Mouse (Mus musculus) cerebellum, postnatal 36 days (tissue): ENCODE results near the gene Scg3.
"Not testable (repeated sequence)": the region's sequence is repeated elsewhere in the genome, so short reads cannot be mapped to it uniquely, and the experiment has no call there.

ENCODE experiments used
- DNase-seq, 2 experiments: peaks; one replicate each; pipeline ENCODE4 v3.0.0; 2021 to 2022; ENCODE audit warnings: mixed read lengths in 2 of 2

The Scg3 gene

GRCm38 (mm10) chr9:75683426-75684191 lies at the start of gene Scg3:
Scg3 (minus strand) TSS chr9:75684056.
- peak; percentile 97 for DNase-seq

- peak; percentile 52 to 72 for DNase-seq
Observed at GRCm38 (mm10) chr9:75719952-75720687, 36.3 kb upstream of the Scg3 start.

- no peak for DNase-seq
Observed at GRCm38 (mm10) chr9:75719481-75719880, 35.6 kb upstream of the Scg3 start.

DNA sequence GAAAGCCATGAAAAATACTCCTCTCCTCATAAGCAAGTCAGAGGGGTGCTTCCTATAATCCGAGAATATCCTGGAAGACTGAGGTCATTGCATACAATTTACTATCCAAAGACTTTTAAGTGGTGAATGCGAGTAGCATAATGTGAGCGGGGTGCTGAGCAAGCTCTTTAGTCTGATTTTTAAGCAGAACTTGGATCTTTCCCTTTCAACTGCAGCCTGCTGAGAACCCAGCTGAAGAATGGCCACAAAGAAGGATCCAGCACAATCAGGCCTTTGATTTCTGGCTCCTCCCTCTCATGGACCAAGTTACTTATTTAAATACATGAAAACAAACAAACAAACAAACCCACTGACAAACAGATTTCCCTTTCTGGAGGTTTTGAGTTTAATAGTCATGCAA lies 916 bp upstream of the Scg3 start:
- DNase-seq = peak in 1 of 2 experiments; percentile 35

GRCm38 (mm10) chr9:75684292-75684691 lies 436 bp upstream of the Scg3 start:
- no peak for DNase-seq

- no peak for DNase-seq
Observed at GRCm38 (mm10) chr9:75680606-75681005, 3.2 kb downstream of the Scg3 start.

- no peak for DNase-seq
Observed at GRCm38 (mm10) chr9:75679629-75680028, 4.2 kb downstream of the Scg3 start.

DNA sequence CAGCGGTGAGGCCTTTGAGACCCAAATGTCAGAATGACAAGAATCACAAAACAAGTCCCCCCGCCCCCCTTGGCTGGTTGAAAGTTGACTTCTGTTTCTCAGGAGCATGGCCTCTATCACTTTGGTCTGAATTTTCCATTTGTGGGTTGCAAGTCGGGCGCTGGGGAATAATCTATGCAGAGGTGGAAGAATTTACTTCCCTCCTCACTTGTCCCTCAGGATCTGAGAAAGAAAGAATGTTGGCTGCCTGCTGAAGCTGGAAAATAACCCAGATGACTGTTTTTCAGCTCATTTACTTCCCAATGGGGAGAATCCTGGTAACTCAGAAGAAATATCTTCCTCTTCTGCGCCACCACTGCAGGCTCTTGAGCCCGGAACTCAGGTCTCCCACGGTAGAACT lies 5.5 kb downstream of the Scg3 start:
- no peak for DNase-seq

DNA sequence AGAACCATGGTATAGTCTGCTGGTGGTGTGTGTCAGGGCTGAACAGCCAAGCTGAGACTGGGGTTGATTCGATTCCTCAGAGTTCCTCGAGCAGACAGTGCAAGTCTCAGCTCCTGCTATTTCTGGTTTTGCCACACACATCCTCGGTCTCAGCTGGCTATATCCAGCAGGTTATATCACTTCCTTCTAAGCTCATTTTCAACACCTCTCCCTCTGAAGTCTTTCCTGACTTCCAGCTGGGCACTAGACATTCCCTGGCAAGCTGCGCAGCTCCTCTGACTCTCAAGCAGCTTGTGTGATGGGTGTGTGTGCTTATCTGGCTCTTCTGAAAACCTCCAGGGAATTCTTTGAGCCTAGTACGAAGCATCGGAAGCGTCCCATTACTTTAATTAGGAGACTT lies 7.6 kb downstream of the Scg3 start:
- DNase-seq = no peak

- DNase-seq = no peak
Observed at GRCm38 (mm10) chr9:75672769-75673168, 11.1 kb downstream of the Scg3 start.

GRCm38 (mm10) chr9:75666612-75667011 lies 17.2 kb downstream of the Scg3 start:
- DNase-seq = peak; percentile 69 to 71

DNA sequence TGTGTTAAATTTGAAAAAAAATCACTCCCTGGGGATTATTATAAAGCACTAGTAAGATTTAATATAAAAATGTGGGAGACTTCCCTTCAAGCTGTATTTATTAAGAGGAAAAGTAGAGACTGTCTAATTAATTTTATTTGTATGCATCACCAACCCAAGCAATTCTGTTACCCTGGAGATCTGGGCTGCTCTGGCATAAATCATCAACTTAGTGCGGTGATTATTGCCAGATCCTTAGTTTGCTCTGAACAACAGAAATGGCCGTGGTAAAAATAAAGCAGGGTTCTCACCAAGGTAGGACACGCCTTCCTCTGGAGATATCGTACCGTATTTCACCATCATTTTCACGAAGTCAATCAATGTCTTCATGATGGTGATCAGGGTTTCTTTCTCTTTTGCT lies 18.5 kb downstream of the Scg3 start:
- no peak for DNase-seq

- no peak for DNase-seq
Observed at GRCm38 (mm10) chr9:75660917-75661316, 22.9 kb downstream of the Scg3 start.

GRCm38 (mm10) chr9:75656456-75656855 lies 27.4 kb downstream of the Scg3 start:
- not testable (repeated sequence) for DNase-seq

- no peak for DNase-seq
Observed at GRCm38 (mm10) chr9:75653981-75654911, 29.6 kb downstream of the Scg3 start.

DNA sequence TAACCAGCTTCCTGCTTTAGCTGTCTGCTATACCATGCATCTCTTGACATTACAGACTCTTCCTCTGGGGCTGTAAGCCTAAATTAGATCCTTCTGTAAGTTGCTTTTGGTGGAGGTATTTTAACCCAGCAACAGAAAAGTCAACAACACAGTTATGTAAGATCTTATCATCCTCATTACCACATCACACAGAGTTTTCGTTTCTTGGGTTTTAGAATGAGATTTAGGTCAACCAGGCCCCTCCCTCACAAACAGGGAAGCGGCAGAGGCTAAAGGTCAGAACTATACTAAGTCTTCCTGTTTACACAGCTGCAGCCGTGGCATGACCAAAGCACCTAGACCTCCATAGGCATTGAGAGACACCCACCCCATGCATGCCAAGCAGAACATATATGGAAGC lies 38.5 kb downstream of the Scg3 start:
- no peak for DNase-seq

- no peak for DNase-seq
Observed at GRCm38 (mm10) chr9:75634226-75634625, 49.6 kb downstream of the Scg3 start.

GRCm38 (mm10) chr9:75633603-75634002 lies 50.3 kb downstream of the Scg3 start:
- no peak for DNase-seq

GRCm38 (mm10) chr9:75632902-75633301 lies 51.0 kb downstream of the Scg3 start:
- peak; percentile 43 to 56 for DNase-seq

DNA sequence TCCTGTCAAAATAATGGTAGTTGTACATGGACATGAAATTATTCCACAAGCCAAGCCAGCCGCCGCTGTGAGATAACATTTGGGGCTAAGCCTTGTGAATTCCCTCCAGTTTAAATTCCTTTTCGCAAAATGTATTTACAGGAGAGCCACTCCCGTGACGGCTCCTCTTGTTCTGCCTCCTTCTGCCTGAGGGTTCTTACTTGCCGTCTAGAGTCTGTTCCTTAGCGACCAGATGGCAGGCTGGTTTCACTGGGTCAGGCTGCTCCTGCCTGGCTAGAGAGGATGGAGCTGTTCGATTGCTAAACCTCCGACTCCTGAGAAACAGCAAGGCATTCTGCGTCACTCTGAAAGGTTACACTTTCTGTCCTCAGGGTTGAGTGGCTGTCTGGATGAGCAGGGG lies 51.7 kb downstream of the Scg3 start:
- DNase-seq = peak; percentile 25 to 34

DNA sequence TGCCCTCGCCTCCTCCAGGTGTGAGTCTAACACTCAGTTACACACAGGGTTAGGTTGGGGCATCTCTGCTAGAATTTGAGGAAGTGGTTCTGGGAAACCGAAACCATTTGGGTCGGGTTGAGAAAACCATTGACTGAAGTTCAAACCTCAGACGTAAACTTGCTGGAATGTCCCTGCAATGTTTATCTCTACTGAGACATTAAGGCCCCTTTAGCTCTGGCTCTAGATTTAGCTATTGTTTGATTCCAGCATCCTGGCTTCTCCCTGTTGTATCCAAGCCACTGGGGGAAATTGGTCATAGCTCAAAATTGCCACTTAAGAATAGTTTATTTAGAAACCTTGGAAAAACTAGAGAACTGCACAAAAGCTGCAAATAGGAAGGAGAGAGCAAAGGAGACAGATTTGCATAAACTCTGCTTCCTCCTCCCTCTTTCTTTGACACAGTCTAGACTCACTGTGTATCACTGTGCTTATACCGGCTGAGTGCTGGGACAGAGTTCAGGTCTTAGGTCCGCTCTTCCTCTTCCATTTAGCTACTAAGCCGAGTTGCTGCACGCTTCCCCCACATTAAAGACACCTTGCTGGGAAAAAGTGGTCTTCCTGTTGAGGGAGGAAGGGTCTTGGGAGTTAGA lies 52.9 kb downstream of the Scg3 start:
- DNase-seq = no peak

DNA sequence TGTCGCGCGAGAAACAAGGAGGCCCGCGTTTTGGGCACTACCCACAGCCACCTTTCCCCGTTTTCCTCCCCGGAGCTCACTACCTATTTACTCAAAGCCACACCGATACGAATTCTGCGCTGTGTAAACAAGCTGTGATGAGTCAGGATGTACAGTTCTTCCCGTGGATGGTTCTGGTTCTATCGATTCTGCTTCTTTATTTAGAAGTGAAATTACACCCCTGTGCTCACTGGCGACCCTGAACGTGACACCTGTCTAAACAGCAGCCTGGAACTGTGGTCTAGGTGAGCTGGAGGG lies 57.6 kb downstream of the Scg3 start:
- DNase-seq = peak in 1 of 2 experiments; percentile 63
